Comparison of ENCODE assay signal across 12 mouse cellular contexts in genomic region chr6:114272279-114272678, GRCm38 (mm10). TPM values are rescaled to one million over a fixed set of nuclear protein-coding genes. Genes with fewer than 3 reads are reported as not detected.
DNase-seq lines count a peak whose midpoint lies in the region; ATAC-seq and TF ChIP-seq lines count a peak whose summit lies in the region.
"Had no signal": no experiment of that assay in that cellular context is flagged by ENCODE, and none has a peak within 500 bp of the region (broad histone marks: within the 10 kb centered on the region; RNA-seq: fewer than 3 reads in every experiment).

No protein-coding gene starts in this region.

- H3K27ac ChIP-seq in left cerebral cortex, adult 2 months = no peak overlapping the region
- no peak overlapping the region for H3K27ac ChIP-seq in heart, embryonic 14.5 days (replicated peaks in 1 of 2; ENCODE audit: control insufficient read depth in 1 of 2, insufficient read depth in 1 of 2, low read depth in 2 of 2, low read length in 2 of 2)
- H3K27ac ChIP-seq: layer of hippocampus, adult 2 months; lung, embryonic 15.5 days had no signal

- peak; percentile 44 for DNase-seq in adrenal gland, postnatal 10 days
- no peak for DNase-seq in adrenal gland, postnatal 4 days (ENCODE audit: low spot score in 2 of 2)
- peak; percentile 93 for DNase-seq in left cerebral cortex, postnatal 4 days
- no peak for DNase-seq in left cerebral cortex, adult 2 months (ENCODE audit: extremely low spot score in 1 of 2, low spot score in 2 of 2)
- peak; percentile 64 for DNase-seq in cerebellum, adult 8-10 months
- DNase-seq in c-Kit-positive CD71-positive TER-119-positive erythroid progenitor cells, embryonic 14.5 days (ENCODE audit: low spot score) = no peak
- DNase-seq in embryo, embryonic 9.5 days (ENCODE audit: extremely low spot score) = no peak

- H3K4me3 ChIP-seq in left cerebral cortex, adult 2 months = no peak overlapping the region
- H3K4me3 ChIP-seq in heart, embryonic 14.5 days (ENCODE audit: control insufficient read depth in 1 of 2, insufficient read depth in 1 of 2, low read depth in 1 of 2, low read length in 2 of 2) = no peak overlapping the region
- H3K4me3 ChIP-seq: layer of hippocampus, adult 2 months; lung, embryonic 15.5 days had no signal

- peaks cover 22% of the 10 kb centered on the region for H3K27me3 ChIP-seq in heart, embryonic 14.5 days (ENCODE audit: control insufficient read depth, insufficient read depth, low read length)

- H3K9me3 ChIP-seq in heart, embryonic 14.5 days (ENCODE audit: control insufficient read depth, low read length) = no peaks in the 10 kb centered on the region
- H3K9me3 ChIP-seq: lung, embryonic 15.5 days had no signal

- no peak for ATAC-seq in heart, embryonic 14.5 days (ENCODE audit: insufficient number of reproducible peaks, insufficient read depth, low FRiP score, low read depth)

- peaks cover 8 to 14% of the 10 kb centered on the region in 2 experiments; a peak in 3 of 4 replicates for H3K4me1 ChIP-seq in heart, embryonic 14.5 days (ENCODE audit: control insufficient read depth in 2 of 2, insufficient read depth in 2 of 2, low read length in 2 of 2)

- TF ChIP-seq CTCF in left cerebral cortex, adult 2 months (IDR thresholded peaks at IDR 0.05) = no peak

- 0 out of 2 replicates have a peak overlapping the region, but pooled peaks have one; percentile 7 for H3K4me2 ChIP-seq in heart, embryonic 14.5 days (ENCODE audit: low read length)
- H3K4me2 ChIP-seq: lung, embryonic 15.5 days had no signal

- 44% methylated on average over 15 of the region's 15 CpGs for WGBS in heart, embryonic 14.5 days

- intact Hi-C loops in left cerebral cortex, postnatal 4 days (cut with DNase I) = no loop called here
- intact Hi-C loops in left cerebral cortex, adult 2 months (cut with DNase I) = no loop called here

- no peaks in the 10 kb centered on the region for H3K36me3 ChIP-seq in heart, embryonic 14.5 days (ENCODE audit: control insufficient read depth, insufficient read depth, low read length)
- H3K36me3 ChIP-seq: lung, embryonic 15.5 days had no signal

- H3K9ac ChIP-seq in heart, embryonic 14.5 days (ENCODE audit: low read length) = no peak overlapping the region
- H3K9ac ChIP-seq: lung, embryonic 15.5 days had no signal

RNA-seq across cellular contexts. Expression of gene Slc6a1, which starts 10.2 kb away (rescaled TPM):
- under 1 TPM; 0.06 to 0.27 TPM for total RNA-seq in adrenal gland, postnatal 10 days (2021)
- total RNA-seq in adrenal gland, postnatal 4 days (2021) = 1 to 10 TPM in 1 of 2 experiments, under 1 TPM in 1; 0.08 to 1.7 TPM
- 100 to 1,000 TPM; 190 to 242 TPM for total RNA-seq in left cerebral cortex, postnatal 4 days (2021)
- 100 to 1,000 TPM; 292 to 305 TPM for total RNA-seq in left cerebral cortex, adult 2 months (2021)
- 0.28 and 0.84 TPM in 2 replicates for polyA plus RNA-seq in heart, embryonic 14.5 days (2014; fragmentation: Nextera tagmentation; extraction: Ambion mirVana)
- total RNA-seq: common myeloid progenitor, adult 5-6 weeks; neutrophil, adult 5-6 weeks had no signal

Comparison
In these comparisons a context has a peak if more than half of its experiments do, and no peak if none do; other contexts are left out.
1. DNase-seq: peak in adrenal gland, postnatal 10 days (single experiment), left cerebral cortex, postnatal 4 days (single experiment) and cerebellum, adult 8-10 months (single experiment); none in adrenal gland, postnatal 4 days (0 of 2), left cerebral cortex, adult 2 months (0 of 2), c-Kit-positive CD71-positive TER-119-positive erythroid progenitor cells, embryonic 14.5 days (single experiment) and embryo, embryonic 9.5 days (single experiment).
2. RNA of gene Slc6a1, which starts 10.2 kb away (total RNA-seq): 292 to 305 TPM in left cerebral cortex, adult 2 months and 190 to 242 TPM in left cerebral cortex, postnatal 4 days; 0.08 to 1.7 TPM in adrenal gland, postnatal 4 days and 0.06 to 0.27 TPM in adrenal gland, postnatal 10 days; every median in the first group is over 10 times any median in the second.